Mouse (Mus musculus): ENCODE measurements at regions not wholly inside any gene's neighbourhood (a gene's known extent, or its start where the extent isn't known, plus 50 kb on each side); places are given as distances from the start of the nearest gene placed in this dataset.
"Not testable (repeated sequence)": the region's sequence is repeated elsewhere in the genome, so short reads cannot be mapped to it uniquely, and the experiment has no call there.

GRCm38 (mm10) chr5:78075203-78075602 lies 667.4 kb upstream of the Igfbp7 start:
- DNase-seq: no peak
- ATAC-seq (ENCODE audit: insufficient read depth): no peak
- H3K36me3 ChIP-seq (ENCODE audit: insufficient read depth): no peaks in the 10 kb centered on the region
- H3K4me2 ChIP-seq: no peak overlapping the region
- H3K27me3 ChIP-seq (ENCODE audit: insufficient read depth, low read length): no peaks in the 10 kb centered on the region
- no peaks in the 10 kb centered on the region for H3K9me3 ChIP-seq (ENCODE audit: low read depth, low read length)
- 53% methylated on average over 1 of the region's 1 CpGs for WGBS
- no peak for TF ChIP-seq CTCF (IDR thresholded peaks at IDR 0.05; ENCODE audit: low read depth)
- no peak overlapping the region for H3K9ac ChIP-seq
- H3K27ac ChIP-seq (ENCODE audit: low read depth): no peak overlapping the region
- no peak overlapping the region for H3K4me3 ChIP-seq (ENCODE audit: low read depth, low read length)
- no peaks in the 10 kb centered on the region for H3K4me1 ChIP-seq (ENCODE audit: insufficient read depth)

- H3K27me3 ChIP-seq (ENCODE audit: insufficient read depth, low read length): no peaks in the 10 kb centered on the region
- H3K4me2 ChIP-seq: no peak overlapping the region
- H3K4me1 ChIP-seq (ENCODE audit: insufficient read depth): no peaks in the 10 kb centered on the region
- no peaks in the 10 kb centered on the region for H3K36me3 ChIP-seq (ENCODE audit: insufficient read depth)
- no peak for TF ChIP-seq CTCF (IDR thresholded peaks at IDR 0.05; ENCODE audit: low read depth)
- no peak overlapping the region for H3K9ac ChIP-seq
- 66% methylated on average over 4 of the region's 4 CpGs for WGBS
- no peak for ATAC-seq (ENCODE audit: insufficient read depth)
- no peak overlapping the region for H3K4me3 ChIP-seq (ENCODE audit: low read depth, low read length)
- H3K9me3 ChIP-seq (ENCODE audit: low read depth, low read length): no peaks in the 10 kb centered on the region
- H3K27ac ChIP-seq (ENCODE audit: low read depth): no peak overlapping the region
- no peak for DNase-seq
Observed at GRCm38 (mm10) chr5:78032554-78033250, 624.9 kb upstream of the Igfbp7 start.

DNA sequence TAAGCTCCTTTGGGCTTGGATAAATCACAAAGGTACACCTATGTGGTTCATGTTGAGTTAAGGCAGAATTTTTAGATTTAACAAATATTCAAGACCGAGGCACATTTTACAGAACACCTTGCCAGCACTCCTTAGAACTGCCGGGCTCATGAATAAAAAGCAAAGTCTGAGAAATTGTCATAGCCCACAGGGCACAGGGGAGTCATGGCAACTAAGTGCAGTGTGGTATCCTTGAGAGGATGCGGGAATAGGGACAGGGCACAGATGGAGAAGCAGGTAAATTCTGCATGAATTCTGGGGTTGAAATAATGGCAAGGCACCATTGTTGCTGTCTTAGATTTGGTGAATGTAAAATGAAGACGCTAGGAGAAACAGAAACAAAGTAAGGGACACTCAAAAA lies 609.7 kb upstream of the Igfbp7 start:
- Histone ChIP-seq H3K9me3 (ENCODE audit: low read depth, low read length) (no peaks in the 10 kb centered on the region), H3K27ac (ENCODE audit: low read depth) (no peak overlapping the region), H3K4me2 (no peak overlapping the region), H3K9ac (no peak overlapping the region), H3K36me3 (ENCODE audit: insufficient read depth) (no peaks in the 10 kb centered on the region), H3K4me1 (ENCODE audit: insufficient read depth) (no peaks in the 10 kb centered on the region), H3K27me3 (ENCODE audit: insufficient read depth, low read length) (no peaks in the 10 kb centered on the region), H3K4me3 (ENCODE audit: low read depth, low read length) (no peak overlapping the region)
- no peak for DNase-seq
- TF ChIP-seq CTCF (IDR thresholded peaks at IDR 0.05; ENCODE audit: low read depth): no peak
- 82% methylated on average over 4 of the region's 4 CpGs for whole genome bisulfite sequencing
- no peak for ATAC-seq (ENCODE audit: insufficient read depth)

GRCm38 (mm10) chr5:77986449-77987047 lies 578.7 kb upstream of the Igfbp7 start:
- Histone ChIP-seq H3K9me3 (ENCODE audit: low read depth, low read length) (no peaks in the 10 kb centered on the region), H3K27ac (ENCODE audit: low read depth) (no peak overlapping the region), H3K4me2 (no peak overlapping the region), H3K27me3 (ENCODE audit: insufficient read depth, low read length) (no peaks in the 10 kb centered on the region), H3K4me1 (ENCODE audit: insufficient read depth) (no peaks in the 10 kb centered on the region), H3K4me3 (ENCODE audit: low read depth, low read length) (no peak overlapping the region), H3K36me3 (ENCODE audit: insufficient read depth) (no peaks in the 10 kb centered on the region), H3K9ac (no peak overlapping the region)
- no peak for TF ChIP-seq CTCF (IDR thresholded peaks at IDR 0.05; ENCODE audit: low read depth)
- WGBS: 59% methylated on average over 10 of the region's 10 CpGs
- ATAC-seq (ENCODE audit: insufficient read depth) (no peak), DNase-seq (no peak)

- Histone ChIP-seq H3K4me3 (ENCODE audit: low read depth, low read length) (no peak overlapping the region), H3K9me3 (ENCODE audit: low read depth, low read length) (no peaks in the 10 kb centered on the region), H3K27ac (ENCODE audit: low read depth) (no peak overlapping the region), H3K4me1 (ENCODE audit: insufficient read depth) (no peaks in the 10 kb centered on the region), H3K4me2 (no peak overlapping the region), H3K27me3 (ENCODE audit: insufficient read depth, low read length) (no peaks in the 10 kb centered on the region), H3K9ac (no peak overlapping the region), H3K36me3 (ENCODE audit: insufficient read depth) (no peaks in the 10 kb centered on the region)
- no peak for ATAC-seq (ENCODE audit: insufficient read depth)
- 78% methylated on average over 1 of the region's 1 CpGs for WGBS
- no peak for DNase-seq
- TF ChIP-seq CTCF (IDR thresholded peaks at IDR 0.05; ENCODE audit: low read depth): no peak
Observed at GRCm38 (mm10) chr5:77985269-77985668, 577.4 kb upstream of the Igfbp7 start.

GRCm38 (mm10) chr5:77940021-77940420 lies 532.2 kb upstream of the Igfbp7 start:
- H3K4me3 ChIP-seq (ENCODE audit: low read depth, low read length); H3K9me3 ChIP-seq (ENCODE audit: low read depth, low read length): not testable (repeated sequence)

GRCm38 (mm10) chr5:77931874-77932273 lies 524.0 kb upstream of the Igfbp7 start:
- no peak for ATAC-seq (ENCODE audit: insufficient read depth)
- H3K36me3 ChIP-seq (ENCODE audit: insufficient read depth): no peaks in the 10 kb centered on the region
- H3K9me3 ChIP-seq (ENCODE audit: low read depth, low read length): no peaks in the 10 kb centered on the region
- 58% methylated on average over 2 of the region's 2 CpGs for WGBS
- no peak overlapping the region for H3K9ac ChIP-seq
- H3K4me1 ChIP-seq (ENCODE audit: insufficient read depth): no peaks in the 10 kb centered on the region
- H3K27me3 ChIP-seq (ENCODE audit: insufficient read depth, low read length): no peaks in the 10 kb centered on the region
- no peak overlapping the region for H3K4me3 ChIP-seq (ENCODE audit: low read depth, low read length)
- H3K27ac ChIP-seq (ENCODE audit: low read depth): no peak overlapping the region
- DNase-seq: no peak
- H3K4me2 ChIP-seq: no peak overlapping the region
- no peak for TF ChIP-seq CTCF (IDR thresholded peaks at IDR 0.05; ENCODE audit: low read depth)

More at GRCm38 (mm10) chr5:77940021-77940420, 532.2 kb upstream of the Igfbp7 start:
- H3K4me1 ChIP-seq (ENCODE audit: insufficient read depth); H3K27ac ChIP-seq (ENCODE audit: low read depth); H3K9ac ChIP-seq; H3K36me3 ChIP-seq (ENCODE audit: insufficient read depth); H3K4me2 ChIP-seq; H3K27me3 ChIP-seq (ENCODE audit: insufficient read depth, low read length); ATAC-seq (ENCODE audit: insufficient read depth); DNase-seq: not testable (repeated sequence)
- 43% methylated on average over 4 of the region's 4 CpGs for WGBS
